Mouse (Mus musculus): Measurements from ENCODE around the gene Rgs6.

The Rgs6 gene

GRCm38 (mm10) chr12:82982716-82983115, 394.6 kb downstream of the Rgs6 start:
- no peak for DNase-seq (ENCODE audit: low spot score)

GRCm38 (mm10) chr12:82985300-82985699, 397.2 kb downstream of the Rgs6 start:
- no peak for DNase-seq (ENCODE audit: low spot score)

GRCm38 (mm10) chr12:82987661-82988060, 399.6 kb downstream of the Rgs6 start:
- no peak for DNase-seq (ENCODE audit: low spot score)

- no peak for DNase-seq (ENCODE audit: low spot score)
Measured at GRCm38 (mm10) chr12:82993905-82994304, 405.8 kb downstream of the Rgs6 start.

GRCm38 (mm10) chr12:82996775-82997174, 408.7 kb downstream of the Rgs6 start:
- DNase-seq (ENCODE audit: low spot score), result no peak

- DNase-seq (ENCODE audit: low spot score), result no peak
Measured at GRCm38 (mm10) chr12:82998682-82999332, 410.7 kb downstream of the Rgs6 start.

GRCm38 (mm10) chr12:82999333-83000032, 411.4 kb downstream of the Rgs6 start:
- no peak for DNase-seq (ENCODE audit: low spot score)

GRCm38 (mm10) chr12:83000033-83000570, 412.0 kb downstream of the Rgs6 start:
- no peak for DNase-seq (ENCODE audit: low spot score)

GRCm38 (mm10) chr12:83000957-83001356, 412.9 kb downstream of the Rgs6 start:
- DNase-seq (ENCODE audit: low spot score), result no peak

GRCm38 (mm10) chr12:83004014-83004682, 416.1 kb downstream of the Rgs6 start:
- no peak for DNase-seq (ENCODE audit: low spot score)

- DNase-seq (ENCODE audit: low spot score), result no peak
Measured at GRCm38 (mm10) chr12:83011056-83011565, 423.0 kb downstream of the Rgs6 start.

GRCm38 (mm10) chr12:83013918-83014691, 426.0 kb downstream of the Rgs6 start:
- no peak for DNase-seq (ENCODE audit: low spot score)

- DNase-seq (ENCODE audit: low spot score), result no peak
Measured at GRCm38 (mm10) chr12:83014848-83015247, 426.8 kb downstream of the Rgs6 start.

- DNase-seq (ENCODE audit: low spot score), result no peak
Measured at GRCm38 (mm10) chr12:83015366-83015765, 427.3 kb downstream of the Rgs6 start.

- DNase-seq (ENCODE audit: low spot score), result no peak
Measured at GRCm38 (mm10) chr12:83016486-83016885, 428.4 kb downstream of the Rgs6 start.

GRCm38 (mm10) chr12:83018005-83018404, 429.9 kb downstream of the Rgs6 start:
- DNase-seq (ENCODE audit: low spot score), result no peak

GRCm38 (mm10) chr12:83026985-83027384, 438.9 kb downstream of the Rgs6 start:
- no peak for DNase-seq (ENCODE audit: low spot score)

- DNase-seq (ENCODE audit: low spot score), result no peak
Measured at GRCm38 (mm10) chr12:83033171-83033835, 445.2 kb downstream of the Rgs6 start.

GRCm38 (mm10) chr12:83034859-83035569, 446.9 kb downstream of the Rgs6 start:
- no peak for DNase-seq (ENCODE audit: low spot score)

GRCm38 (mm10) chr12:83037798-83038560, 449.9 kb downstream of the Rgs6 start:
- DNase-seq (ENCODE audit: low spot score), result no peak
